Mouse (Mus musculus): ENCODE data around the gene Ipo4. TPM values are rescaled to one million over a fixed set of nuclear protein-coding genes. Genes with fewer than 3 reads are reported as not detected.

Ipo4 gene
- polyA plus RNA-seq, 1 experiment: 151 TPM

- no peak for TF ChIP-seq CTCF (IDR thresholded peaks at IDR 0.05; ENCODE audit: borderline replicate concordance, insufficient read depth, low read depth, low read length)
- TF ChIP-seq POLR2A (IDR thresholded peaks at IDR 0.05; ENCODE audit: borderline replicate concordance, insufficient read depth, low read length): no peak
- no peak overlapping the region for H3K4me3 ChIP-seq (replicated peaks; ENCODE audit: insufficient read depth, low read depth, low read length)
- H3K4me1 ChIP-seq (ENCODE audit: control insufficient read depth, insufficient read depth, low read length): no peaks in the 10 kb centered on the region
- WGBS: 39% methylated on average over 13 of the region's 13 CpGs
- no peaks in the 10 kb centered on the region for H3K27me3 ChIP-seq (ENCODE audit: control insufficient read depth, insufficient read depth, low read length)
- no peak for DNase-seq
- no peak overlapping the region for H3K27ac ChIP-seq (ENCODE audit: insufficient read depth, low read length)
Measured at GRCm38 (mm10) chr14:55596036-55596690, 39.6 kb downstream of the Ipo4 start.

DNA sequence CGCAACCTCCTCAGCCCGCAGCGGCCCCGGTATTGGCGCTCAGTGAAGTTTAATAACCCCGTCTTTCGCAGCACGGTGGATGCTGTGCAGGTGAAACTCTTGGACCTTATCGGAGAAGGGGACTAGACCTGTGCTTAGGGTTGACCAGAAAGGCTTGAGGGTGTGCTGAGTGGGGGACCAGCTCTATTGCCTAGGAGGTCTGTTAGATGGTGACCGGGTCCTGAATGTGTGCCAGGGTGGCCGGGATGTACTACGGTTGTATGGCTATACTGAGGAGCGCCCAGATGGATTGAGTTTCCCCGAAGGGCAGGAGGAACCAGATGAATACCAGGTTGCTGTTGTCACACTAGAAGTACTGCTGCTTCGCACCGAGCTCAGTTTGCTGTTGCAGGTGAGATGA, 43.5 kb downstream of the Ipo4 start:
- peak; percentile 37 to 42 for DNase-seq
- H3K4me1 ChIP-seq (ENCODE audit: control insufficient read depth, insufficient read depth, low read length): no peaks in the 10 kb centered on the region
- 2% methylated on average over 16 of the region's 16 CpGs for WGBS
- H3K27me3 ChIP-seq (ENCODE audit: control insufficient read depth, insufficient read depth, low read length): no peaks in the 10 kb centered on the region
- H3K27ac ChIP-seq (ENCODE audit: insufficient read depth, low read length): no peak overlapping the region
- TF ChIP-seq CTCF (IDR thresholded peaks at IDR 0.05; ENCODE audit: borderline replicate concordance, insufficient read depth, low read depth, low read length) (no peak), POLR2A (IDR thresholded peaks at IDR 0.05; ENCODE audit: borderline replicate concordance, insufficient read depth, low read length) (no peak)
- H3K4me3 ChIP-seq (replicated peaks; ENCODE audit: insufficient read depth, low read depth, low read length): peak overlapping the region; percentile 89

GRCm38 (mm10) chr14:55591331-55591891, 44.3 kb downstream of the Ipo4 start, which contains the start of gene Rnf31:
Gene Rnf31, plus strand, starts transcription at chr14:55591708.
- Histone ChIP-seq H3K4me3 (replicated peaks; ENCODE audit: insufficient read depth, low read depth, low read length) (peak within 1 kb of the TSS; percentile 89), H3K27me3 (ENCODE audit: control insufficient read depth, insufficient read depth, low read length) (no peaks in the 10 kb centered on the region), H3K4me1 (ENCODE audit: control insufficient read depth, insufficient read depth, low read length) (no peaks in the 10 kb centered on the region), H3K27ac (ENCODE audit: insufficient read depth, low read length) (peak within 1 kb of the TSS; percentile 70)
- under 1% methylated on average over 33 of the region's 33 CpGs for WGBS
- DNase-seq: peak; percentile 92 to 96
- peak; percentile 72 for TF ChIP-seq POLR2A (IDR thresholded peaks at IDR 0.05; ENCODE audit: borderline replicate concordance, insufficient read depth, low read length)
- no peak for TF ChIP-seq CTCF (IDR thresholded peaks at IDR 0.05; ENCODE audit: borderline replicate concordance, insufficient read depth, low read depth, low read length)

GRCm38 (mm10) chr14:55590748-55591330, 44.9 kb downstream of the Ipo4 start, which contains the start of gene Psme2:
Gene Psme2, minus strand, starts transcription at chr14:55591113.
- TF ChIP-seq POLR2A (IDR thresholded peaks at IDR 0.05; ENCODE audit: borderline replicate concordance, insufficient read depth, low read length) (no peak), CTCF (IDR thresholded peaks at IDR 0.05; ENCODE audit: borderline replicate concordance, insufficient read depth, low read depth, low read length) (no peak)
- H3K4me3 ChIP-seq (replicated peaks; ENCODE audit: insufficient read depth, low read depth, low read length): peak within 1 kb of the TSS; percentile 89
- DNase-seq: peak; percentile 82 to 87
- peak within 1 kb of the TSS; percentile 70 for H3K27ac ChIP-seq (ENCODE audit: insufficient read depth, low read length)
- no peaks in the 10 kb centered on the region for H3K4me1 ChIP-seq (ENCODE audit: control insufficient read depth, insufficient read depth, low read length)
- H3K27me3 ChIP-seq (ENCODE audit: control insufficient read depth, insufficient read depth, low read length): no peaks in the 10 kb centered on the region
- under 1% methylated on average over 21 of the region's 22 CpGs for WGBS

GRCm38 (mm10) chr14:55589771-55590448, 45.8 kb downstream of the Ipo4 start:
- Histone ChIP-seq H3K4me3 (replicated peaks; ENCODE audit: insufficient read depth, low read depth, low read length) (no peak overlapping the region), H3K27me3 (ENCODE audit: control insufficient read depth, insufficient read depth, low read length) (no peaks in the 10 kb centered on the region), H3K27ac (ENCODE audit: insufficient read depth, low read length) (no peak overlapping the region), H3K4me1 (ENCODE audit: control insufficient read depth, insufficient read depth, low read length) (peaks cover 3% of the 10 kb centered on the region; the same call in 1 of the 2 replicates)
- TF ChIP-seq CTCF (IDR thresholded peaks at IDR 0.05; ENCODE audit: borderline replicate concordance, insufficient read depth, low read depth, low read length): no peak
- TF ChIP-seq POLR2A (IDR thresholded peaks at IDR 0.05; ENCODE audit: borderline replicate concordance, insufficient read depth, low read length): no peak
- WGBS: 84% methylated on average over 11 of the region's 11 CpGs
- no peak for DNase-seq

DNA sequence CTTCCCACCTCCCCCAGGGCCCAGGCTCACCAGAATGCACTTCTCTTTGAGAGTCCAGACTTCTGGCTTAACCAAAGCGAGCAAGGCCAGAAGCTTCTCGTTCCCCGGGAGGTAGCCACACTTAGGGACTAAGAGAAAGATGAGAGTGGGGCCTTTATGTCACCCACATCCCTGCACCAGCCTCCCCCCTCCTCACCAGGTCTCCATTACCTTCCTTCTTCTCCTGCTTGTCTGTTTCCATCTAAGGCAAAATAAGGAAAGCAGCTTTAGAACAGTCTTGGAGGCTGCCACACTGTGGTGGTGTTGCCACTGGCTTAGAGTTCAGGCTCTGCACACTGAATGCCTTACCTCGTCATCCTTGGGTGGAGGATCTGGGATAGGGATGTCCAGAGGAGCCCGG, 46.5 kb downstream of the Ipo4 start:
- TF ChIP-seq CTCF (IDR thresholded peaks at IDR 0.05; ENCODE audit: borderline replicate concordance, insufficient read depth, low read depth, low read length) (no peak), POLR2A (IDR thresholded peaks at IDR 0.05; ENCODE audit: borderline replicate concordance, insufficient read depth, low read length) (no peak)
- 92% methylated on average over 5 of the region's 5 CpGs for WGBS
- H3K27me3 ChIP-seq (ENCODE audit: control insufficient read depth, insufficient read depth, low read length): no peaks in the 10 kb centered on the region
- peaks cover 3% of the 10 kb centered on the region; the same call in 1 of the 2 replicates for H3K4me1 ChIP-seq (ENCODE audit: control insufficient read depth, insufficient read depth, low read length)
- no peak overlapping the region for H3K27ac ChIP-seq (ENCODE audit: insufficient read depth, low read length)
- no peak overlapping the region for H3K4me3 ChIP-seq (replicated peaks; ENCODE audit: insufficient read depth, low read depth, low read length)
- no peak for DNase-seq

- Histone ChIP-seq H3K4me3 (replicated peaks; ENCODE audit: insufficient read depth, low read depth, low read length) (no peak overlapping the region), H3K27ac (ENCODE audit: insufficient read depth, low read length) (no peak overlapping the region), H3K27me3 (ENCODE audit: control insufficient read depth, insufficient read depth, low read length) (no peaks in the 10 kb centered on the region), H3K4me1 (ENCODE audit: control insufficient read depth, insufficient read depth, low read length) (peaks cover 3% of the 10 kb centered on the region; the same call in 1 of the 2 replicates)
- TF ChIP-seq CTCF (IDR thresholded peaks at IDR 0.05; ENCODE audit: borderline replicate concordance, insufficient read depth, low read depth, low read length) (no peak), POLR2A (IDR thresholded peaks at IDR 0.05; ENCODE audit: borderline replicate concordance, insufficient read depth, low read length) (no peak)
- no peak for DNase-seq
- WGBS: 97% methylated on average over 2 of the region's 2 CpGs
Measured at GRCm38 (mm10) chr14:55586149-55586548, 49.6 kb downstream of the Ipo4 start.
